Mouse (Mus musculus): ENCODE data around the gene Izumo2.

Izumo2 gene

DNA sequence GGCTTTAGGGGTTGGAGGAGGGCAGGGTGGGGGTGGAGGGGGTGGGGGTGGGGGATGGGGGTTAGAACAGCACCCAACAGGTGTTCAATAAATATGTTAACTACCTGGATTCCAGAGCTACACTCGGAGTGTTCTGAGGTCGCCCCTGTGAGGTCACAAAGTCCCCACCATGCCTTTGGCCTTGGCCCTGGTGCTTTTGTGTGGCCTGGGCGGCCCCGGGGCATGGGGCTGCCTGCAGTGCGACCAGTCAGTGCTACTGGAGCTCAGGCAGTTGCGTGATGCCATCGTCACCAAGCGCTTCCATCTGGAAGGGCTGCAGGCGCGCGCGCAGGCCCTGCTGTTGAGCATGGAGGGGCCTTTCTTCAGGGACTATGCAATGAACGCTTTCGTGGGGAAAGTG, at the start of gene Izumo2:
TSS of gene Izumo2 (plus strand) at position 169 of the 400 bp plus-strand sequence.
- DNase-seq (ENCODE audit: low spot score in 2 of 2), result no peak

GRCm38 (mm10) chr7:44661219-44661618, 47.3 kb upstream of the Izumo2 start:
- DNase-seq (ENCODE audit: low spot score in 2 of 2), result no peak

GRCm38 (mm10) chr7:44662168-44662567, 46.4 kb upstream of the Izumo2 start:
- DNase-seq (ENCODE audit: low spot score in 2 of 2), result peak; percentile 81

DNA sequence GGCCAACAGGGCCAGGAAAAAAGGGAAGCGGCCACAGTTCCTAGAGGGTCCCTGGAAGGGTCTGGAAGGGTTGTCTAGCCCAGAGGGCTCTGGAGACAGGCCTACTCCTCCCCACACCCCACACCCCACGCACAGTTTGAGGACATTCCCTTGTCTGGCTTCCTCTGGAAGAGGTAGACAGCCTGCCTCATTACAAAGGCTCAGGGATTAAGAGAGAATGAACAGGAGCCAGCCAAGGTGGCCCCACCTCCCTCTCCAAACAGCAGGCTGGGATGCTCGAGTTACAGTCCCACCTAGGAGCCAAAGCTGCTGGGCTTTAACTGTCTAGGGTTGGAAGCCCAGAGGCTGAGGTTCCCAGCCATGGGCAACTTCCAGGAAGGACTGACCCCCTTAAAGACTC, 46.0 kb upstream of the Izumo2 start:
- no peak for DNase-seq (ENCODE audit: low spot score in 2 of 2)

DNA sequence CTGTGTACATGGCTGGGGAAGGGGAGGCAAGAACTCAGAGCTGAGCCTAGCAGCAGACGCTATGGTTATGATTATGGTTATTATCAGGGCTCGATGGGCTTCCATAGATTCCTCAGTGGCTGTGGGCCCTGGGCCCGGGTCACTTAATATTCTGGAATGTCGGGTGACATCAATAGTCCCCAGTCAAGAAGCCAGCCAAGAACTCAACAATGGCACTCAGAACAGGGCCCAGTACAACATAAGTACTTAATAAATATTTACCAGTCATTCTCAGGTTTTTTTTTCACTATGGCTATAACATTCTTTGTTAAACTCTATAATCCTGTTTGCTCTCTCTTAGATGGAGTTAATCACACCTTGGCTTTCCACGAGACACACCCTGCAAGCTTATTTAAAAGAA, 45.0 kb upstream of the Izumo2 start:
- DNase-seq (ENCODE audit: low spot score in 2 of 2), result no peak

- DNase-seq (ENCODE audit: low spot score in 2 of 2), result no peak
These were observed 43.8 kb upstream of the Izumo2 start for GRCm38 (mm10) chr7:44664731-44665130.

GRCm38 (mm10) chr7:44666462-44666861, 42.1 kb upstream of the Izumo2 start:
- no peak for DNase-seq (ENCODE audit: low spot score in 2 of 2)

- DNase-seq (ENCODE audit: low spot score in 2 of 2), result no peak
These were observed 40.4 kb upstream of the Izumo2 start for GRCm38 (mm10) chr7:44667996-44668738.

DNA sequence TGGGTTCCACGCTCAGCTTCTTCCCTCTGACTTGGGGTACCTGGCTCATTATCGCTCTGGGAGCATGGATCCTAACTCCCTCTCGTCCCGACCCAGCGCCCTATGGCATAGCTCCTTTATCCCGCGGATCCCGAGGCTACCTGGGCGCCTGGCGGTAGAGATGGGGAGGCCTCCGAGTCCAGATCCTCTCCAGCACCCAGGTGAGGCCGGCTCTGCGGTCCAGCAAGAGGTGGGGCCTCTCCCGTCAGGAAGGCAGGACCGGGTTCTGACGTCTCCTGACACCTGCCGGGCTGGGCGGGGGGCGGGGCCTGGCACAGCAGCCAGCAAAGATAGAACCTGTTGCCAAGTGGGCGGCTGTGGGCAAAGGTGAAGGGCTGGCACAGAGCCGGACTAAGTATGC, 39.4 kb upstream of the Izumo2 start:
- peak; percentile 48 to 65 for DNase-seq (ENCODE audit: low spot score in 2 of 2)

DNA sequence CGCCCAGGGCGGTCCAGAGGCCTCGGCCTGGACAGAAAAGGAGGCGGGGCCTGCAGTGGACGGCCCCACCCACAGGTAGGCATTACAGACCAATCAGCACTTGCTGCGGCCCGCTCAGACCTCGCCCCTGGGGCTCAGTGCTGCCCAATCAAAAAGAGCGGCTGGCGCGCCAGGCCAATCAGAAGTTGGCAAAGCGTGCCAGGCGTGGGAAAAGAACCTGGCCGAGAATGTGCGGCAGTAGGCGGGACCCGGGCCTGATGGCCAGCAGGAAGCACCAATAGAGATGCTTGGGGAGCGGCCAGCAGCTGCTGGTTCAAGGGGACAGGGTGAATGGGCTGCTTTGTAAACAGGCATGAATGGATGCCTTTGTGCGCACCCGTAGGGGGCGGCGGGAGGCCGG, 37.7 kb upstream of the Izumo2 start, which contains the start of gene Myh14:
TSS of gene Myh14 (minus strand) at position 41 of the 400 bp plus-strand sequence.
- peak; percentile 83 to 84 for DNase-seq (ENCODE audit: low spot score in 2 of 2)

- no peak for DNase-seq (ENCODE audit: low spot score in 2 of 2)
These were observed 36.3 kb upstream of the Izumo2 start for GRCm38 (mm10) chr7:44672193-44672592.

GRCm38 (mm10) chr7:44674511-44674910, 34.0 kb upstream of the Izumo2 start:
- no peak for DNase-seq (ENCODE audit: low spot score in 2 of 2)

DNA sequence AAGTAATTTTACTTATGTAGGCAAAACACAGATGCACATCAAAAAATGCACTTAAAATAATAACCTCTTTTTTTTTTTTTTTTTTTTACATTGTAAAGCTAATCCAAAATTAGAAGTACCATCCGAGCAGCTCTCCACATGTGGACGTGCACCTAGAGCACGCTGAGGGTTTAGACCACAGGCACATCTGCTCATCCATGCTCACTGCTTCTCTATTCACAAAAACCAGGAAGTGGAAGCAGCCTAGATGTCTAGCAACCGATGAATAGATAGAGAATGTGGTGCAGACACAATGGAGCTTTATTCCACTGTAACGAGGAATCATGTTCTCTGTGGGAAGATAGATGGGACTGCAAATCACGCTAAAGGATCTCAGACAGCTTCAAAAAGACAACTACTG, 33.4 kb upstream of the Izumo2 start:
- DNase-seq (ENCODE audit: low spot score in 2 of 2), result no peak

- DNase-seq (ENCODE audit: low spot score in 2 of 2), result no peak
These were observed 32.4 kb upstream of the Izumo2 start for GRCm38 (mm10) chr7:44676126-44676525.

GRCm38 (mm10) chr7:44676611-44677010, 31.9 kb upstream of the Izumo2 start:
- no peak for DNase-seq (ENCODE audit: low spot score in 2 of 2)

DNA sequence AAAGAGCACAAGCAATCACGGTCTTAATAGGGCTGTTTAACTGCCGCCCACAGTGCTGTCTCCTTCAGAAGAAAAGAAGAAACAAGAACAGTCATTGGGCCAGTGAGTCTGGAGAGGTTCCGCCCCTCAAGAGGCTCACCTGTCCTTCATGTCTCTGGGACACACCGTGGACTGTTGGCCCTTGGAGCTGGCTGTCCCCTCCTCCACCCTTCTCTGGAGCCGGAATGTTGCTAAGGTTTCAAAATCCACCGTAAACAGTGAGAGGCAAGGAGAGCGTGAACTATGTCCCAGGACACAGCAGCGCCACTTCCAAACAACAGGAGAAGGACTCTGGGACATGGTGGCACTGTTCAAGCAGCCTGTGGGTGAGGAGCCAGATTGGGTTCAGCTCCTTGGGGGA, 24.9 kb upstream of the Izumo2 start:
- DNase-seq (ENCODE audit: low spot score in 2 of 2), result no peak

GRCm38 (mm10) chr7:44685531-44686402, 22.8 kb upstream of the Izumo2 start:
- DNase-seq (ENCODE audit: low spot score in 2 of 2), result no peak

DNA sequence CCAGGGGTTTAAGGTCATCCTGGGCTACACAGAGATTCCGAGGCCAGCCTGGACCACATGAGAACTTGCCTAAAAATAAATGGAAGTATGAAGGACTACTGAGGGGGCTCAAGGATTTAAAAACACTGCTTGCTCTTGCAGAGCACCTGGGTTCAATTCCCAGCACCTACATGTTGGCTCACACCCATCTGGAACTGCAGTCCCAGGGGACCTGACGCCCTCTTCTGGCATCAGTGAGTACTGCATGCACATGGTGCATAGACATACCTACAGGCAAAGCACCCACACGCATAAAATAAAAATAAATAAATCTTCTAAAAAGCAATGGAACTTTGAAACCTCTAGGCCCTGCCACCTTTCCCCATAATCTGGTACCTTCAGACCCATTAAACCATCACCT, 19.7 kb upstream of the Izumo2 start:
- no peak for DNase-seq (ENCODE audit: low spot score in 2 of 2)

GRCm38 (mm10) chr7:44689331-44689730, 19.2 kb upstream of the Izumo2 start:
- DNase-seq (ENCODE audit: low spot score in 2 of 2), result no peak

- DNase-seq (ENCODE audit: low spot score in 2 of 2), result no peak
These were observed 14.9 kb upstream of the Izumo2 start for GRCm38 (mm10) chr7:44693427-44694175.

DNA sequence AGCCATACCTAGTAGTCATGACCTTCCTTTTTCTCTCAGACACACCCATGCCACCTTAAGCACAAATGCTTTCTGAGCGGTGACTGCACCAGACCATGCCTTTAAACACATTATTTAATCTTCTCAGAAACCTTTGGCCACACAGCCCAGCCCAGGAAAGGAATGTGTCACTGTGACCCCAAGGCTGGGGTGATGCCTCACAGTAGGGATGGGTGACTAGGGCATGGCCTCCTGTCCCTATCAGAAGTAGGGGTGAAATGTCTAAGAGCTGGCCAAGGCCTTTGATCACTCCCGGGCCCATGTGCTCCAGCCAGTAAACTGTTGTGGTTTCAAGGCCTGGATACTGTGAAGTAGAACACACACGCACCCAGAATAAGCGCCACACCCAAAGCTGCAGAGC, 13.3 kb upstream of the Izumo2 start:
- no peak for DNase-seq (ENCODE audit: low spot score in 2 of 2)

GRCm38 (mm10) chr7:44697191-44697710, 11.3 kb upstream of the Izumo2 start:
- DNase-seq (ENCODE audit: low spot score in 2 of 2), result peak; percentile 40 to 41
